Mouse (Mus musculus): ENCODE measurements at regions not wholly inside any gene's neighbourhood (a gene's known extent, or its start where the extent isn't known, plus 50 kb on each side); places are given as distances from the start of the nearest gene placed in this dataset.

DNA sequence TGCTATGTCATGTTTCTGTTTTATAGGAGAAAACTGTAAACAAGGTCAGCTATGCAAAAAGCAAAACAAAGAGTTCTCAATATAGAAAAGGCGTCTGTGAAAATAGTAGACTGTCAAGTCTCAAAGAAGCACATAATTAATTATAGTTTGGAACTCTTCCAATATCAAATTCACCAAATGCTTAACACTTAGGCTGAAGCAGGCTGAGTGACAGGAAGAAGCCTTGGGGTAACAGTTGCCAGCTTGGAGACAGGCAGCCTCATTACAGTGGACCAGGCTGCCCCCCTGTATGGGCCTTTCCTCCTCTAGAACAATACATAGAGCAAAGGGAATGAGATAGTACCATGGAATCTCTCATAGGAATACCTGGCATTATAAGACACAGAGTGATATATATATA, 364.8 kb upstream of the Tenm2 start:
- TF ChIP-seq CTCF (IDR thresholded peaks at IDR 0.05; ENCODE audit: low read depth): no peak
- no peak for TF ChIP-seq EP300 (IDR thresholded peaks at IDR 0.05; ENCODE audit: low read depth)
- Histone ChIP-seq H3K27ac (ENCODE audit: low read depth) (no peak overlapping the region), H3K36me3 (replicated peaks; ENCODE audit: control insufficient read depth, insufficient read depth, low read length) (no peaks in the 10 kb centered on the region), H3K4me3 (ENCODE audit: low read depth, low read length) (no peak overlapping the region), H3K4me1 (ENCODE audit: control insufficient read depth, insufficient read depth) (no peaks in the 10 kb centered on the region), H3K27me3 (ENCODE audit: control insufficient read depth, insufficient read depth, low read length) (no peaks in the 10 kb centered on the region), H3K9me3 (replicated peaks; ENCODE audit: control insufficient read depth, low read length) (no peaks in the 10 kb centered on the region), H3K4me2 (ENCODE audit: low read depth, low read length) (no peak overlapping the region), H3K9ac (replicated peaks; ENCODE audit: low read depth, low read length) (no peak overlapping the region)
- 52% methylated on average over 1 of the region's 1 CpGs for WGBS
- no peak for ATAC-seq (ENCODE audit: insufficient read depth, low read depth)
- no peak for DNase-seq (ENCODE audit: low spot score)

DNA sequence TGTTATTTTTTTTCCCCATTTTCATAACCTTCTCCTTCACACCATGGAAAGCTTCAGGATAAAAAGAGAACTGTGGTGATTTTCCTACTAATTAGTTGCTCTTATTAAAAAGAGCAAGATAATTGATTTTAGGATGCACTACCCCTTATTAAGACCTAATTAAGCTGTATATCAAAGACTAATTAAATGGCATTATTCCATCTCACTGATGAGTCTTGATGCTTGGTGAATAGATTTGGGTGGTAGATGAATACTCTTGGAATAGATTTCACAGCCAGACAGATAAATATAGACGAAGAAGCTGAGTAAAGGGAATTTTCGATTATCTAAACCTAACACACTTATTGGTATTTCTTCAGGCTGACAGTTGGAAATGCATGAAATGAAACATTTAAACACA, 346.5 kb upstream of the Tenm2 start:
- Histone ChIP-seq H3K36me3 (replicated peaks; ENCODE audit: control insufficient read depth, insufficient read depth, low read length) (no peaks in the 10 kb centered on the region), H3K4me2 (ENCODE audit: low read depth, low read length) (no peak overlapping the region), H3K4me1 (ENCODE audit: control insufficient read depth, insufficient read depth) (no peaks in the 10 kb centered on the region), H3K27me3 (ENCODE audit: control insufficient read depth, insufficient read depth, low read length) (no peaks in the 10 kb centered on the region), H3K9ac (replicated peaks; ENCODE audit: low read depth, low read length) (no peak overlapping the region), H3K27ac (ENCODE audit: low read depth) (no peak overlapping the region), H3K9me3 (replicated peaks; ENCODE audit: control insufficient read depth, low read length) (no peaks in the 10 kb centered on the region), H3K4me3 (ENCODE audit: low read depth, low read length) (no peak overlapping the region)
- ATAC-seq (ENCODE audit: insufficient read depth, low read depth) (no peak), DNase-seq (ENCODE audit: low spot score) (no peak)
- TF ChIP-seq EP300 (IDR thresholded peaks at IDR 0.05; ENCODE audit: low read depth) (no peak), CTCF (IDR thresholded peaks at IDR 0.05; ENCODE audit: low read depth) (no peak)
- WGBS: 60% methylated on average over 2 of the region's 2 CpGs

DNA sequence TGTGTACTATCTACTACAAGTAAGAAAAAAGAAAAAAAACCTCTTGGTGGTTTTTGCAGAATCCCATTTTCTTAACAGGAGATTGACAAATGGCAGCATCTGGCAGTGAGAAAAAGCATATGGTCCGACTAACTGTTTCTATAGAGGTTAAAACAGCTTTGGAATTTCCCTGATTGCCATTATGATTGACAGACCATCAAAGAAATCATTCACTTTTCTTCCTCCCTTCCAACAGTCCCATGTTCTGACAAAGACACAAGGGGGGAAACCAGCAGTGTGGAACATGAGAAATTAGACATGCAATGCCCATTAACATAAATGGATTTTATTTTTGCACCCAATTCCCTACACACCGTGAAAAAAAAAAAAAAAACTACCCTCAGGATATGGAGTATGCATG, 297.9 kb upstream of the Tenm2 start:
- Histone ChIP-seq H3K4me2 (ENCODE audit: low read depth, low read length) (no peak overlapping the region), H3K27ac (ENCODE audit: low read depth) (no peak overlapping the region), H3K27me3 (ENCODE audit: control insufficient read depth, insufficient read depth, low read length) (no peaks in the 10 kb centered on the region), H3K4me1 (ENCODE audit: control insufficient read depth, insufficient read depth) (no peaks in the 10 kb centered on the region; the same call in 1 of the 2 replicates), H3K4me3 (ENCODE audit: low read depth, low read length) (no peak overlapping the region), H3K9me3 (replicated peaks; ENCODE audit: control insufficient read depth, low read length) (no peaks in the 10 kb centered on the region), H3K36me3 (replicated peaks; ENCODE audit: control insufficient read depth, insufficient read depth, low read length) (no peaks in the 10 kb centered on the region), H3K9ac (replicated peaks; ENCODE audit: low read depth, low read length) (no peak overlapping the region)
- TF ChIP-seq EP300 (IDR thresholded peaks at IDR 0.05; ENCODE audit: low read depth) (no peak), CTCF (IDR thresholded peaks at IDR 0.05; ENCODE audit: low read depth) (no peak)
- no peak for DNase-seq (ENCODE audit: low spot score)
- whole genome bisulfite sequencing: 60% methylated on average over 2 of the region's 2 CpGs
- no peak for ATAC-seq (ENCODE audit: insufficient read depth, low read depth)

DNA sequence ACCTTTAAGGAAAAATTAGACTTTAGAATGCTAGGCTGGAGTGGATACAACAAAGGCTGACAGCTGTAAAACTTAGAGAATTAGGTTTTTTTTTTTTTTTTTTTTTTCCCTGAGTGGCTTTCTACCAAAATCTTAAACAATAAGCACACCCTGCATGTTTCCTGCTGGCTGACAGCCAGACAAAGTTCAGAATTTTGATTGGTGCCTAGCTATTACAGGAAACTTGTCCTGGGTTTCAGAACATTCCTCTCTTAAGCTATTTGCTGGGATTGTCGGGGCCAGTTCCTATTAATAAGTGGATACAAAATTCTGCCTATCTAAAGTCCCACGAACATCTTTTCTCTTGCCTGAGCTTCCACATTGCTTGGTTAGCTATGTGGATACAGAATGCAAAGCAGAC, 296.7 kb upstream of the Tenm2 start:
- Histone ChIP-seq H3K27me3 (ENCODE audit: control insufficient read depth, insufficient read depth, low read length) (no peaks in the 10 kb centered on the region), H3K4me2 (ENCODE audit: low read depth, low read length) (no peak overlapping the region), H3K4me1 (ENCODE audit: control insufficient read depth, insufficient read depth) (no peaks in the 10 kb centered on the region; the same call in 1 of the 2 replicates), H3K36me3 (replicated peaks; ENCODE audit: control insufficient read depth, insufficient read depth, low read length) (no peaks in the 10 kb centered on the region), H3K4me3 (ENCODE audit: low read depth, low read length) (no peak overlapping the region), H3K9me3 (replicated peaks; ENCODE audit: control insufficient read depth, low read length) (no peaks in the 10 kb centered on the region), H3K9ac (replicated peaks; ENCODE audit: low read depth, low read length) (no peak overlapping the region), H3K27ac (ENCODE audit: low read depth) (peak overlapping the region; percentile 44; the same call in 1 of the 2 replicates)
- TF ChIP-seq CTCF (IDR thresholded peaks at IDR 0.05; ENCODE audit: low read depth) (no peak), EP300 (IDR thresholded peaks at IDR 0.05; ENCODE audit: low read depth) (0 out of 2 replicates have a peak, but pooled peaks have one; percentile 14)
- ATAC-seq (ENCODE audit: insufficient read depth, low read depth) (peak; percentile 77), DNase-seq (ENCODE audit: low spot score) (peak; percentile 40)
- 3% methylated on average over 2 of the region's 2 CpGs for WGBS

DNA sequence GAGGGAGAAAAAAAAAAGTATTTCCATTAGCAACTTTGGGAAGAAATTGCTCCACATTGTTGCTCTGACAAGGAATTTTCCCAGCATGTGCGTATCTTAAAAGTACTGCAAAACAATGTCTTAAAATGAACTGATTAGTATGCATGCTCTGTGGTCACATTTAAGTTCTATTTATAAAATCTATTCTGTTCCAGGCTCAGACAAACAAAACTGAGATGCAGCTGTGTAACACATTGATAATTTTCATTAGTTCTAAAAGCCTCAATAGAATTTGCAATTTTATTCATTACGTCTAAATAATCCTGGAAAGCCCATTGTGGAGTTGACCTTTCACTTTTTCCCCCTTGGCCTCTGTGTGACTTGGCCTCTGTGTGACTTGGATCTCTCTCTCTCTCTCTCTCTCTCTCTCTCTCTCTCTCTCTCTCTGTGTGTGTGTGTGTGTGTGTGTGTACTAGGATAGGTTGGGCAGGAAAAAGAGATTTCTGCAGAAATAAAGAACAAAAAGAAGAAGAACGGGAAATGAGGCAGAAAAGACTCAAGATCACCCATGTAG, 262.8 kb upstream of the Tenm2 start:
- Histone ChIP-seq H3K4me1 (ENCODE audit: control insufficient read depth, insufficient read depth) (no peaks in the 10 kb centered on the region), H3K27me3 (ENCODE audit: control insufficient read depth, insufficient read depth, low read length) (no peaks in the 10 kb centered on the region), H3K4me2 (ENCODE audit: low read depth, low read length) (no peak overlapping the region), H3K9me3 (replicated peaks; ENCODE audit: control insufficient read depth, low read length) (no peaks in the 10 kb centered on the region), H3K27ac (ENCODE audit: low read depth) (no peak overlapping the region), H3K9ac (replicated peaks; ENCODE audit: low read depth, low read length) (no peak overlapping the region), H3K36me3 (replicated peaks; ENCODE audit: control insufficient read depth, insufficient read depth, low read length) (no peaks in the 10 kb centered on the region), H3K4me3 (ENCODE audit: low read depth, low read length) (no peak overlapping the region)
- ATAC-seq (ENCODE audit: insufficient read depth, low read depth): no peak
- no peak for DNase-seq (ENCODE audit: low spot score)
- TF ChIP-seq CTCF (IDR thresholded peaks at IDR 0.05; ENCODE audit: low read depth) (no peak), EP300 (IDR thresholded peaks at IDR 0.05; ENCODE audit: low read depth) (no peak)
- WGBS: 72% methylated on average over 3 of the region's 3 CpGs

- Histone ChIP-seq H3K4me2 (ENCODE audit: low read depth, low read length) (no peak overlapping the region), H3K9ac (replicated peaks; ENCODE audit: low read depth, low read length) (no peak overlapping the region), H3K9me3 (replicated peaks; ENCODE audit: control insufficient read depth, low read length) (no peaks in the 10 kb centered on the region), H3K27me3 (ENCODE audit: control insufficient read depth, insufficient read depth, low read length) (no peaks in the 10 kb centered on the region), H3K4me1 (ENCODE audit: control insufficient read depth, insufficient read depth) (no peaks in the 10 kb centered on the region), H3K27ac (ENCODE audit: low read depth) (no peak overlapping the region), H3K4me3 (ENCODE audit: low read depth, low read length) (no peak overlapping the region), H3K36me3 (replicated peaks; ENCODE audit: control insufficient read depth, insufficient read depth, low read length) (no peaks in the 10 kb centered on the region)
- WGBS: 61% methylated on average over 9 of the region's 9 CpGs
- no peak for TF ChIP-seq CTCF (IDR thresholded peaks at IDR 0.05; ENCODE audit: low read depth)
- TF ChIP-seq EP300 (IDR thresholded peaks at IDR 0.05; ENCODE audit: low read depth): no peak
- DNase-seq (ENCODE audit: low spot score) (no peak), ATAC-seq (ENCODE audit: insufficient read depth, low read depth) (no peak)
These were observed 262.1 kb upstream of the Tenm2 start for GRCm38 (mm10) chr11:37497874-37498273.
